In genomic region chr8:57353346-57354305, GRCm38 (mm10) we compare ENCODE assay signal across 9 mouse cellular contexts. TPM values are rescaled to one million over a fixed set of nuclear protein-coding genes. Genes with fewer than 3 reads are reported as not detected.
DNase-seq lines count a peak whose midpoint lies in the region; ATAC-seq and TF ChIP-seq lines count a peak whose summit lies in the region.
"Had no signal": no experiment of that assay in that cellular context is flagged by ENCODE, and none has a peak within 500 bp of the region (broad histone marks: within the 10 kb centered on the region; RNA-seq: fewer than 3 reads in every experiment).

No protein-coding gene starts in this region.

- H3K36me3 ChIP-seq in limb, embryonic 11.5 days (ENCODE audit: control insufficient read depth, insufficient read depth, low read length), result no peaks in the 10 kb centered on the region
- H3K36me3 ChIP-seq in midbrain, postnatal 0 days (ENCODE audit: insufficient read depth, low read length), result no peaks in the 10 kb centered on the region

- no peaks in the 10 kb centered on the region for H3K9me3 ChIP-seq in limb, embryonic 11.5 days (ENCODE audit: control insufficient read depth, low read length)
- H3K9me3 ChIP-seq in midbrain, postnatal 0 days (ENCODE audit: low read length), result no peaks in the 10 kb centered on the region

- H3K4me1 ChIP-seq in limb, embryonic 11.5 days (ENCODE audit: control insufficient read depth, insufficient read depth, low read length), result peaks cover 18% of the 10 kb centered on the region
- H3K4me1 ChIP-seq in midbrain, postnatal 0 days (ENCODE audit: insufficient read depth, low read length), result no peaks in the 10 kb centered on the region

- TF ChIP-seq CTCF in midbrain, postnatal 0 days (IDR thresholded peaks at IDR 0.05), result peak; percentile 84

- H3K9ac ChIP-seq in limb, embryonic 11.5 days (ENCODE audit: low read length), result peak overlapping the region; percentile 28; the same call in 1 of the 2 replicates
- H3K9ac ChIP-seq in midbrain, postnatal 0 days (replicated peaks; ENCODE audit: low read length, poor library complexity, severe bottlenecking), result peak overlapping the region; percentile 57

- intact Hi-C loops in heart, postnatal 14 days (cut with DNase I), result loop anchor here (1.0 to 10.0 kb wide), 3 partner anchors 74 to 451 kb away; no protein-coding TSS in a partner anchor
- intact Hi-C loops in gastrocnemius, postnatal 14 days (cut with DNase I; ENCODE audit: low total_unique reads), result loop anchor here (10.0 kb wide), 1 partner anchor 181 kb away; no protein-coding TSS in a partner anchor

- H3K4me3 ChIP-seq in limb, embryonic 11.5 days (ENCODE audit: low read depth, low read length), result peak overlapping the region; percentile 33
- H3K4me3 ChIP-seq in midbrain, postnatal 0 days (ENCODE audit: low read depth, low read length), result peak overlapping the region; percentile 40
- H3K4me3 ChIP-seq: erythroblast, embryonic 14.5 days had no signal

- no peak overlapping the region for H3K27ac ChIP-seq in limb, embryonic 11.5 days (replicated peaks; ENCODE audit: low read depth, low read length)
- H3K27ac ChIP-seq in midbrain, postnatal 0 days (ENCODE audit: low read depth, low read length), result no peak overlapping the region

- DNase-seq in right cerebral cortex, postnatal 10 days (ENCODE audit: low spot score in 2 of 2), result peak; percentile 60 to 67
- DNase-seq in right cerebral cortex, postnatal 36 days (ENCODE audit: low spot score in 2 of 2), result no peak
- peak; percentile 82 for DNase-seq in embryo, embryonic 9.5 days (ENCODE audit: extremely low spot score)
- peak; percentile 63 to 68 for DNase-seq in heart, postnatal 14 days
- peak; percentile 83 for DNase-seq in limb, embryonic 11.5 days (ENCODE audit: low spot score)
- DNase-seq in midbrain, postnatal 0 days (ENCODE audit: low spot score), result peak; percentile 88
- no peak for DNase-seq in gastrocnemius, postnatal 14 days

- H3K4me2 ChIP-seq in limb, embryonic 11.5 days (ENCODE audit: low read depth, severe bottlenecking), result peak overlapping the region; percentile 65
- peak overlapping the region; percentile 66 for H3K4me2 ChIP-seq in midbrain, postnatal 0 days (ENCODE audit: low read depth, low read length, poor library complexity, severe bottlenecking)

- peaks cover 8% of the 10 kb centered on the region for H3K27me3 ChIP-seq in limb, embryonic 11.5 days (ENCODE audit: control insufficient read depth, insufficient read depth, low read length)
- peaks cover 43% of the 10 kb centered on the region for H3K27me3 ChIP-seq in midbrain, postnatal 0 days (ENCODE audit: insufficient read depth, low read length)

- 2% methylated on average over 37 of the region's 37 CpGs for WGBS in limb, embryonic 11.5 days
- 2% methylated on average over 37 of the region's 37 CpGs for WGBS in midbrain, postnatal 0 days

- ATAC-seq in limb, embryonic 11.5 days (ENCODE audit: insufficient number of reproducible peaks, low FRiP score, low TSS enrichment, low read depth), result peak; percentile 87
- ATAC-seq in midbrain, postnatal 0 days (ENCODE audit: low FRiP score), result peak; percentile 91
- no peak for ATAC-seq in activated CD4-positive, CD25-positive, alpha-beta regulatory T cell, adult 4 months

RNA-seq across cellular contexts. Expression of gene Hand2, which starts 32.8 kb away (rescaled TPM):
- 10 to 100 TPM; 74.2 to 78.6 TPM for total RNA-seq in heart, postnatal 14 days (2021)
- polyA plus RNA-seq in limb, embryonic 11.5 days (2014; fragmentation: Nextera tagmentation; extraction: Ambion mirVana), result 27.3 and 30.3 TPM in 2 replicates
- total RNA-seq in midbrain, postnatal 0 days (2014; rRNA removed), result not detected in 2 replicates
- not detected in 2 replicates for polyA plus RNA-seq in midbrain, postnatal 0 days (2015; fragmentation: Nextera tagmentation; extraction: Ambion mirVana)
- polyA plus RNA-seq in activated CD4-positive, CD25-positive, alpha-beta regulatory T cell, adult 4 months (2017; shearing (Covaris generic)), result not detected
- total RNA-seq in gastrocnemius, postnatal 14 days (2021), result under 1 TPM; 0.29 to 0.47 TPM
- polyA plus RNA-seq: erythroblast, embryonic 14.5 days had no signal

Comparison
In these comparisons a context has a peak if more than half of its experiments do, and no peak if none do; other contexts are left out.
1. DNase-seq: peak in right cerebral cortex, postnatal 10 days (2 of 2), embryo, embryonic 9.5 days (single experiment), heart, postnatal 14 days (2 of 2), limb, embryonic 11.5 days (single experiment) and midbrain, postnatal 0 days (single experiment); none in right cerebral cortex, postnatal 36 days (0 of 2) and gastrocnemius, postnatal 14 days (single experiment).
2. RNA of gene Hand2, which starts 32.8 kb away (total RNA-seq): 74.2 to 78.6 TPM in heart, postnatal 14 days; 0.29 to 0.47 TPM in gastrocnemius, postnatal 14 days and not detected in midbrain, postnatal 0 days; every median in the first group is over 10 times any median in the second.